Comparison of ENCODE assay signal across 18 mouse cellular contexts in the genomic region with DNA sequence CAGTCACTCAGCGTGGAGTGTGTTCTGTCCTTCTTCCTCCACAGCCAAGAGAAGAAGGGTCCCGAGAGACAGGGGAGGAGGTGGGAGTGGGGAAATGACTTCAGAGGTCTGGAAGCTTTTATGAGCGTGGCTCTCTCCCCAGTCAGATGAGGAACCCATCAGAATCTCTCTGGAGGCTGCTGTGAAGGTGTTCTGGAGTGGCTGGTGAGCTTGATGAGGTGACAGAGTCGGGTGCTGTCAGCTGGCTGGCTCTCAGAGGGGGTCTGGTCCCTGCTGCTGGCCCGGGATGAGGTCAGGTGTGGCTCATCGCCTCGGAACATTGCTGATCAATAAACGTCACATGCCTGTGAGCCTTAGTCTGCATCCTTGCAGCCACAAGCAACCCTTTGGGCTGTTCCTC. TPM values are rescaled to one million over a fixed set of nuclear protein-coding genes. Genes with fewer than 3 reads are reported as not detected.
DNase-seq lines count a peak whose midpoint lies in the region; ATAC-seq and TF ChIP-seq lines count a peak whose summit lies in the region.
"Had no signal": no experiment of that assay in that cellular context is flagged by ENCODE, and none has a peak within 500 bp of the region (broad histone marks: within the 10 kb centered on the region; RNA-seq: fewer than 3 reads in every experiment).

No protein-coding gene starts in this region.

- no peaks in the 10 kb centered on the region for H3K9me3 ChIP-seq in limb, embryonic 12.5 days
- H3K9me3 ChIP-seq: forebrain, embryonic 15.5 days; hindbrain, embryonic 15.5 days had no signal

- H3K36me3 ChIP-seq in spleen, adult 2 months (ENCODE audit: control insufficient read depth, insufficient read depth, low read length), result no peaks in the 10 kb centered on the region
- no peaks in the 10 kb centered on the region for H3K36me3 ChIP-seq in limb, embryonic 12.5 days
- H3K36me3 ChIP-seq: forebrain, embryonic 15.5 days; hindbrain, embryonic 15.5 days had no signal

- 0 out of 2 replicates have a peak, but pooled peaks have one; percentile 31 for ATAC-seq in limb, embryonic 12.5 days (ENCODE audit: insufficient number of reproducible peaks, insufficient read depth, low FRiP score, low TSS enrichment, low read depth)
- ATAC-seq: activated CD4-positive, CD25-positive, alpha-beta regulatory T cell, adult 4 months; forebrain, embryonic 15.5 days; intestine, embryonic 16.5 days; Patski had no signal

- H3K27ac ChIP-seq in spleen, adult 2 months (ENCODE audit: insufficient read depth, low read length), result 0 out of 2 replicates have a peak overlapping the region, but pooled peaks have one; percentile 6
- 0 out of 2 replicates have a peak overlapping the region, but pooled peaks have one; percentile 29 for H3K27ac ChIP-seq in limb, embryonic 12.5 days
- H3K27ac ChIP-seq: forebrain, embryonic 15.5 days; hindbrain, embryonic 15.5 days had no signal

- peaks cover 5% of the 10 kb centered on the region; the same call in 1 of the 2 replicates for H3K4me1 ChIP-seq in spleen, adult 2 months (ENCODE audit: control insufficient read depth, insufficient read depth, insufficient read length)
- peaks cover 21% of the 10 kb centered on the region for H3K4me1 ChIP-seq in limb, embryonic 12.5 days (replicated peaks)
- H3K4me1 ChIP-seq: forebrain, embryonic 15.5 days; hindbrain, embryonic 15.5 days had no signal

- TF ChIP-seq CTCF in spleen, adult 2 months (IDR thresholded peaks at IDR 0.05; ENCODE audit: extremely low read depth, insufficient read depth, insufficient read length, insufficient replicate concordance), result no peak

- H3K27me3 ChIP-seq in spleen, adult 2 months (ENCODE audit: control insufficient read depth, insufficient read depth, low read length), result no peaks in the 10 kb centered on the region
- H3K27me3 ChIP-seq in limb, embryonic 12.5 days, result no peaks in the 10 kb centered on the region
- H3K27me3 ChIP-seq: CH12.LX; forebrain, embryonic 15.5 days; hindbrain, embryonic 15.5 days; Patski had no signal

- no peak overlapping the region for H3K9ac ChIP-seq in limb, embryonic 12.5 days (replicated peaks)
- H3K9ac ChIP-seq: forebrain, embryonic 15.5 days; hindbrain, embryonic 15.5 days had no signal

- intact Hi-C loops in gastrocnemius, postnatal 14 days (cut with DNase I; ENCODE audit: low total_unique reads), result no loop called here

- WGBS in spleen, adult 2 months, result 85% methylated on average over 8 of the region's 8 CpGs
- WGBS in limb, embryonic 12.5 days, result 40% methylated on average over 8 of the region's 8 CpGs

- no peak overlapping the region for H3K4me2 ChIP-seq in limb, embryonic 12.5 days
- H3K4me2 ChIP-seq: forebrain, embryonic 15.5 days; heart, embryonic 11.5 days; hindbrain, embryonic 15.5 days had no signal

- peak; percentile 26 for DNase-seq in gastrocnemius, postnatal 14 days
- no peak for DNase-seq in gastrocnemius, postnatal 10 days
- no peak for DNase-seq in spleen, adult 2 months (ENCODE audit: low read depth in 1 of 2, low spot score in 2 of 2)
- DNase-seq in spleen, postnatal 4 days (ENCODE audit: low spot score in 2 of 2), result no peak
- no peak for DNase-seq in left cerebral cortex, adult 11 months (ENCODE audit: low spot score)
- DNase-seq in kidney, postnatal 25 days, result no peak
- DNase-seq: adrenal gland, postnatal 25 days; cerebellum, adult 2 months; cerebellum, postnatal 10 days; heart, adult 18-20 months had no signal

- TF ChIP-seq POLR2A in spleen, adult 2 months (IDR thresholded peaks at IDR 0.05; ENCODE audit: low read depth, low read length), result no peak

- no peak overlapping the region for H3K4me3 ChIP-seq in spleen, adult 2 months (ENCODE audit: extremely low read depth, insufficient read depth, insufficient read length)
- H3K4me3 ChIP-seq in limb, embryonic 12.5 days (replicated peaks), result no peak overlapping the region
- H3K4me3 ChIP-seq: forebrain, embryonic 15.5 days; hindbrain, embryonic 15.5 days had no signal

RNA-seq across cellular contexts. Expression of gene Capzb, which starts 25.6 kb away (rescaled TPM):
- total RNA-seq in gastrocnemius, postnatal 14 days (2021), result 100 to 1,000 TPM; 590 to 617 TPM
- 100 to 1,000 TPM; 576 to 632 TPM for total RNA-seq in gastrocnemius, postnatal 10 days (2021)
- 130 and 160 TPM in 2 replicates for polyA plus RNA-seq in spleen, adult 2 months (2012; rRNA removed)
- 386 and 390 TPM in 2 replicates for polyA plus RNA-seq in limb, embryonic 12.5 days (2016; fragmentation: Nextera tagmentation; extraction: Ambion mirVana)

RNA-seq across cellular contexts. Expression of gene Minos1, which starts 36.2 kb away (rescaled TPM):
- 100 to 1,000 TPM; 434 to 465 TPM for total RNA-seq in gastrocnemius, postnatal 14 days (2021)
- total RNA-seq in gastrocnemius, postnatal 10 days (2021), result 100 to 1,000 TPM; 399 to 482 TPM
- 17.8 and 18.0 TPM in 2 replicates for polyA plus RNA-seq in spleen, adult 2 months (2012; rRNA removed)
- 476 and 492 TPM in 2 replicates for polyA plus RNA-seq in limb, embryonic 12.5 days (2016; fragmentation: Nextera tagmentation; extraction: Ambion mirVana)
